Mouse (Mus musculus): ENCODE data around the gene Snx13. TPM values are rescaled to one million over a fixed set of nuclear protein-coding genes. Genes with fewer than 3 reads are reported as not detected.

Snx13 gene
- polyA plus RNA-seq, 1 experiment from 2014 or later = 31.5 TPM

- no peak overlapping the region for H3K4me3 ChIP-seq (ENCODE audit: low read length)
- no peak overlapping the region for H3K9ac ChIP-seq (ENCODE audit: low read depth, low read length)
- no peaks in the 10 kb centered on the region for H3K4me1 ChIP-seq (ENCODE audit: control insufficient read depth, insufficient read depth, low read length)
- H3K4me2 ChIP-seq (ENCODE audit: low read depth, low read length) = no peak overlapping the region
- 60% methylated on average over 3 of the region's 3 CpGs for WGBS
- no peak for ATAC-seq
- no peak overlapping the region for H3K27ac ChIP-seq (ENCODE audit: low read length)
- H3K36me3 ChIP-seq (ENCODE audit: control insufficient read depth, insufficient read depth, low read length) = no peaks in the 10 kb centered on the region
- H3K27me3 ChIP-seq (replicated peaks; ENCODE audit: control insufficient read depth, insufficient read depth, low read length) = no peaks in the 10 kb centered on the region
- no peaks in the 10 kb centered on the region for H3K9me3 ChIP-seq (ENCODE audit: control insufficient read depth, low read length)
These were observed 16.9 kb downstream of the Snx13 start for GRCm38 (mm10) chr12:35063697-35064468.

GRCm38 (mm10) chr12:35067621-35068020 is 20.6 kb downstream of the Snx13 start:
- Histone ChIP-seq H3K9ac (ENCODE audit: low read depth, low read length) (no peak overlapping the region), H3K36me3 (ENCODE audit: control insufficient read depth, insufficient read depth, low read length) (no peaks in the 10 kb centered on the region), H3K4me1 (ENCODE audit: control insufficient read depth, insufficient read depth, low read length) (no peaks in the 10 kb centered on the region), H3K27me3 (replicated peaks; ENCODE audit: control insufficient read depth, insufficient read depth, low read length) (no peaks in the 10 kb centered on the region), H3K27ac (ENCODE audit: low read length) (no peak overlapping the region), H3K9me3 (ENCODE audit: control insufficient read depth, low read length) (no peaks in the 10 kb centered on the region), H3K4me2 (ENCODE audit: low read depth, low read length) (no peak overlapping the region), H3K4me3 (ENCODE audit: low read length) (no peak overlapping the region)
- no peak for ATAC-seq

- no peaks in the 10 kb centered on the region for H3K9me3 ChIP-seq (ENCODE audit: control insufficient read depth, low read length)
- ATAC-seq = no peak
- H3K9ac ChIP-seq (ENCODE audit: low read depth, low read length) = no peak overlapping the region
- H3K4me3 ChIP-seq (ENCODE audit: low read length) = no peak overlapping the region
- no peaks in the 10 kb centered on the region for H3K36me3 ChIP-seq (ENCODE audit: control insufficient read depth, insufficient read depth, low read length)
- no peak overlapping the region for H3K27ac ChIP-seq (ENCODE audit: low read length)
- no peaks in the 10 kb centered on the region for H3K27me3 ChIP-seq (replicated peaks; ENCODE audit: control insufficient read depth, insufficient read depth, low read length)
- no peaks in the 10 kb centered on the region for H3K4me1 ChIP-seq (ENCODE audit: control insufficient read depth, insufficient read depth, low read length)
- no peak overlapping the region for H3K4me2 ChIP-seq (ENCODE audit: low read depth, low read length)
These were observed 24.4 kb downstream of the Snx13 start for GRCm38 (mm10) chr12:35071336-35071735.

DNA sequence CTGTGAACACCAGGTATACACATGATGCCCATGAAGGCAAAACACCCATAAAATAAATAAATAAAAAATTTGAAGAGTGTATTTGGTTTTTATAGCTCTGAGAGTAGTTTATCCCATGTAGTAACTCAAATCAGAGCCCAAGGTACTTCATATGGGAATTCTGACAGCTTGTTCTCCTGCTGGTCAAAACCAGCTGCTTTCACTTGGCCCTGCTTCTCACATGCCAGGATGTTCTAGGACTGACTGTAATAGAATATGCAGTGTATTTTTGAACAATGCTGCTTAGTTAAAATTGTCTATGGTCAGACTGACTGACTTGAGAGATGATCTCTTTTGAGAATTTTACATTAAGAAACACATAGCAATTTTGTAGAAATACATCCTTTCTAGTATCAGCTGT is 25.2 kb downstream of the Snx13 start:
- H3K36me3 ChIP-seq (ENCODE audit: control insufficient read depth, insufficient read depth, low read length) = no peaks in the 10 kb centered on the region
- H3K4me2 ChIP-seq (ENCODE audit: low read depth, low read length) = no peak overlapping the region
- no peak overlapping the region for H3K4me3 ChIP-seq (ENCODE audit: low read length)
- no peak overlapping the region for H3K27ac ChIP-seq (ENCODE audit: low read length)
- H3K9ac ChIP-seq (ENCODE audit: low read depth, low read length) = no peak overlapping the region
- no peaks in the 10 kb centered on the region for H3K9me3 ChIP-seq (ENCODE audit: control insufficient read depth, low read length)
- no peak for ATAC-seq
- H3K4me1 ChIP-seq (ENCODE audit: control insufficient read depth, insufficient read depth, low read length) = no peaks in the 10 kb centered on the region
- no peaks in the 10 kb centered on the region for H3K27me3 ChIP-seq (replicated peaks; ENCODE audit: control insufficient read depth, insufficient read depth, low read length)

DNA sequence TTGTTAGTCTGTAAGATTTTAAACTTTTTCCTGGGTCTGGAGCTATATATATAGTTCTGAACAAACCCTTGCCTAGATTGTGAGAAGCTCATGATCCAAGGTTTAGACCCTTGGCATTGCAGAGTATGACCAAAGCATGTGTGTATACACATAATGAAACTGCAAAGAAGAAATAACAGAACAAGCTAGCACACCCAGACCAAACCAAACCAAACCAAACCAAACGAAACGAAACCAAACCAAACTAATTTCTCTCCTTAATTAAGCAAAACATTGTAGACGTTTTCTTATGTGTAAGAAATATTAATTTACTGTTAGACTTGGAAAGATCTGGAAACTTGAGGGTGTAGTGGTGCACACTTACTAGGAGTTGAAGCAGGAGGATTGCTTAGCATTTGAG is 29.0 kb downstream of the Snx13 start:
- H3K27ac ChIP-seq (ENCODE audit: low read length) = no peak overlapping the region
- no peaks in the 10 kb centered on the region for H3K27me3 ChIP-seq (replicated peaks; ENCODE audit: control insufficient read depth, insufficient read depth, low read length)
- WGBS = 90% methylated on average over 3 of the region's 3 CpGs
- H3K4me2 ChIP-seq (ENCODE audit: low read depth, low read length) = no peak overlapping the region
- ATAC-seq = no peak
- H3K9me3 ChIP-seq (ENCODE audit: control insufficient read depth, low read length) = no peaks in the 10 kb centered on the region
- no peak overlapping the region for H3K4me3 ChIP-seq (ENCODE audit: low read length)
- H3K9ac ChIP-seq (ENCODE audit: low read depth, low read length) = no peak overlapping the region
- no peaks in the 10 kb centered on the region for H3K36me3 ChIP-seq (ENCODE audit: control insufficient read depth, insufficient read depth, low read length)
- no peaks in the 10 kb centered on the region for H3K4me1 ChIP-seq (ENCODE audit: control insufficient read depth, insufficient read depth, low read length)

GRCm38 (mm10) chr12:35123549-35123948 is 76.6 kb downstream of the Snx13 start:
- peaks cover 3% of the 10 kb centered on the region; the same call in 1 of the 2 replicates for H3K36me3 ChIP-seq (ENCODE audit: control insufficient read depth, insufficient read depth, low read length)
- 65% methylated on average over 3 of the region's 3 CpGs for WGBS
- H3K4me1 ChIP-seq (ENCODE audit: control insufficient read depth, insufficient read depth, low read length) = no peaks in the 10 kb centered on the region
- no peak for ATAC-seq
- H3K9me3 ChIP-seq (ENCODE audit: control insufficient read depth, low read length) = no peaks in the 10 kb centered on the region
- H3K27ac ChIP-seq (ENCODE audit: low read length) = no peak overlapping the region
- no peak overlapping the region for H3K4me3 ChIP-seq (ENCODE audit: low read length)
- no peak overlapping the region for H3K4me2 ChIP-seq (ENCODE audit: low read depth, low read length)
- H3K27me3 ChIP-seq (replicated peaks; ENCODE audit: control insufficient read depth, insufficient read depth, low read length) = no peaks in the 10 kb centered on the region
- no peak overlapping the region for H3K9ac ChIP-seq (ENCODE audit: low read depth, low read length)

- Histone ChIP-seq H3K36me3 (ENCODE audit: control insufficient read depth, insufficient read depth, low read length) (no peaks in the 10 kb centered on the region), H3K27ac (ENCODE audit: low read length) (no peak overlapping the region), H3K4me1 (ENCODE audit: control insufficient read depth, insufficient read depth, low read length) (no peaks in the 10 kb centered on the region), H3K9me3 (ENCODE audit: control insufficient read depth, low read length) (no peaks in the 10 kb centered on the region), H3K4me3 (ENCODE audit: low read length) (no peak overlapping the region), H3K9ac (ENCODE audit: low read depth, low read length) (no peak overlapping the region), H3K27me3 (replicated peaks; ENCODE audit: control insufficient read depth, insufficient read depth, low read length) (no peaks in the 10 kb centered on the region), H3K4me2 (ENCODE audit: low read depth, low read length) (no peak overlapping the region)
- ATAC-seq = no peak
- 79% methylated on average over 4 of the region's 4 CpGs for WGBS
These were observed 106.2 kb downstream of the Snx13 start for GRCm38 (mm10) chr12:35153186-35153585.

GRCm38 (mm10) chr12:35154149-35154548 is 107.2 kb downstream of the Snx13 start:
- no peak for ATAC-seq
- Histone ChIP-seq H3K36me3 (ENCODE audit: control insufficient read depth, insufficient read depth, low read length) (no peaks in the 10 kb centered on the region), H3K27me3 (replicated peaks; ENCODE audit: control insufficient read depth, insufficient read depth, low read length) (no peaks in the 10 kb centered on the region), H3K4me2 (ENCODE audit: low read depth, low read length) (no peak overlapping the region), H3K27ac (ENCODE audit: low read length) (no peak overlapping the region), H3K9me3 (ENCODE audit: control insufficient read depth, low read length) (no peaks in the 10 kb centered on the region), H3K4me3 (ENCODE audit: low read length) (no peak overlapping the region), H3K9ac (ENCODE audit: low read depth, low read length) (no peak overlapping the region), H3K4me1 (ENCODE audit: control insufficient read depth, insufficient read depth, low read length) (no peaks in the 10 kb centered on the region)
- 70% methylated on average over 3 of the region's 3 CpGs for whole genome bisulfite sequencing

DNA sequence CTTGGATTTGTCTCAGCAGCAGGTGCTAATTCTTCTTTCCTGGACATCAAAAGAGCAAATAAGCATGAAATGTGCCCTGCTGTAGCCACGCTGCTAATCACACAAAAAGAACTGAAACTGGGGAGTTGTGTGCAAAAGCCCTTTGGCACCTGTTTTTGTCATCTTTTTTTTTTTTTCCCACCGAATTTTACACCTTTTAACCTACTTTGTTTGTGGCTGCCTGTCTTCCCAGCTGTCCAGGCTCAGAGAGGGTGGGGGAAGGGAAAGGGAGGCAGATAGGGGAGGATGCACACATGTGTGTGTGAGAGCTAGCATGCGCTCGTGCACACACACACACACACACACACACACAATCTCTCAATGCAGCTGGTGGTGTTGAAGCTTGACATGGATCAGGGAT is 110.3 kb downstream of the Snx13 start:
- no peak overlapping the region for H3K4me2 ChIP-seq (ENCODE audit: low read depth, low read length)

DNA sequence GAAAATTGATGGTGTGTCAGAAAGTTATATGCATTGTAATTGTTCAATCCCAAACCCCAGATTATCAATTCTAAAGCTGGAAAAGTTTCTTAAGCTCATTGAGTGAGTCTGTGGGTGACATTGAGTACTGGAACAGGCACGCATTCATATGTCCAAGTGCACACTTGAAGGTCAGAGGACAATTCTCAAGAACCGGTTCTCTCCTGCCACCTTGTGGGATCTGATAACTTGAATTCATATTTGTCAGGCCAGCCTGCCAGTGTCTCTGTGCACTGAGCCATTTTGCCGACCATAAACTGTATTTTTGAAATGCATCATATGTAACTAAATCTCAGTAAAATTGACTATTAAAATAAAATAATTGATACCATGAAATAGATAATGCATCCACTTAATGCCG is 114.7 kb downstream of the Snx13 start:
- Histone ChIP-seq H3K9ac (ENCODE audit: low read depth, low read length) (no peak overlapping the region), H3K27ac (ENCODE audit: low read length) (no peak overlapping the region), H3K9me3 (ENCODE audit: control insufficient read depth, low read length) (no peaks in the 10 kb centered on the region), H3K4me2 (ENCODE audit: low read depth, low read length) (no peak overlapping the region), H3K4me1 (ENCODE audit: control insufficient read depth, insufficient read depth, low read length) (no peaks in the 10 kb centered on the region), H3K4me3 (ENCODE audit: low read length) (no peak overlapping the region), H3K36me3 (ENCODE audit: control insufficient read depth, insufficient read depth, low read length) (no peaks in the 10 kb centered on the region), H3K27me3 (replicated peaks; ENCODE audit: control insufficient read depth, insufficient read depth, low read length) (no peaks in the 10 kb centered on the region)
- 73% methylated on average over 4 of the region's 4 CpGs for WGBS
- no peak for ATAC-seq

More for the DNA sequence above, 110.3 kb downstream of the Snx13 start:
- H3K36me3 ChIP-seq (ENCODE audit: control insufficient read depth, insufficient read depth, low read length) = no peaks in the 10 kb centered on the region
- no peak overlapping the region for H3K27ac ChIP-seq (ENCODE audit: low read length)
- no peaks in the 10 kb centered on the region for H3K4me1 ChIP-seq (ENCODE audit: control insufficient read depth, insufficient read depth, low read length)
- 65% methylated on average over 4 of the region's 4 CpGs for WGBS
- H3K4me3 ChIP-seq (ENCODE audit: low read length) = no peak overlapping the region
- H3K9ac ChIP-seq (ENCODE audit: low read depth, low read length) = no peak overlapping the region
- H3K27me3 ChIP-seq (replicated peaks; ENCODE audit: control insufficient read depth, insufficient read depth, low read length) = no peaks in the 10 kb centered on the region
- H3K9me3 ChIP-seq (ENCODE audit: control insufficient read depth, low read length) = no peaks in the 10 kb centered on the region
- ATAC-seq = no peak

Data from intestine, embryonic 16.5 days (tissue).